Mouse (Mus musculus) lung, postnatal 0 days (tissue): ENCODE data around the gene Tusc2. TPM values are rescaled to one million over a fixed set of nuclear protein-coding genes. Genes with fewer than 3 reads are reported as not detected.

Source experiments
- ATAC-seq: fragments of 200-750 bp; cut with Nextera tagmentation; 2 replicates; pipeline ENCODE4 v1.8.0; 2017; ENCODE audit warnings: moderate library complexity
- DNase-seq: peaks from one replicate; pipeline ENCODE4 v3.0.0-alpha.2; 2016; ENCODE audit warnings: low spot score
- H3K27ac ChIP-seq: fragments of 300-500 bp; sonication (generic); 2 replicates; pipeline ENCODE4 v1.5.1; 2014; ENCODE audit warnings: antibody characterized with exemption, mild to moderate bottlenecking, low read length, mixed read lengths
- H3K27me3 ChIP-seq: fragments of 300-500 bp; sonication (generic); replicated peaks from 2 replicates; pipeline ENCODE4 v1.6.1; 2014; ENCODE audit warnings: low read length, mixed read lengths; ENCODE audit not compliant: insufficient read depth
- H3K36me3 ChIP-seq: fragments of 300-500 bp; sonication (generic); 2 replicates; pipeline ENCODE4 v1.6.1; 2014; ENCODE audit warnings: low read length, mixed read lengths; ENCODE audit not compliant: insufficient read depth
- H3K4me1 ChIP-seq: fragments of 300-500 bp; sonication (generic); 2 replicates; pipeline ENCODE4 v1.6.1; 2014; ENCODE audit warnings: antibody characterized with exemption, low read depth, low read length, mixed read lengths; ENCODE audit not compliant: insufficient read depth
- H3K4me2 ChIP-seq: fragments of 300-500 bp; sonication (generic); replicated peaks from 2 replicates; pipeline ENCODE4 v1.6.1; 2014; ENCODE audit warnings: low read depth, mild to moderate bottlenecking, low read length, moderate library complexity, mixed read lengths
- H3K4me3 ChIP-seq: fragments of 300-500 bp; sonication (generic); 2 replicates; pipeline ENCODE4 v1.5.1; 2014; ENCODE audit warnings: low read depth, low read length
- H3K9ac ChIP-seq: fragments of 300-500 bp; sonication (generic); replicated peaks from 2 replicates; pipeline ENCODE4 v1.6.1; 2014; ENCODE audit warnings: low read depth, mild to moderate bottlenecking
- H3K9me3 ChIP-seq: fragments of 300-500 bp; sonication (generic); 2 replicates; pipeline ENCODE4 v1.6.1; 2016; ENCODE audit warnings: low read length, mixed read lengths
- CTCF ChIP-seq: IDR thresholded peaks from 2 replicates; pipeline ENCODE4 v1.5.1; 2016; ENCODE audit warnings: antibody characterized with exemption, mild to moderate bottlenecking
- EP300 ChIP-seq: IDR thresholded peaks from 2 replicates; pipeline ENCODE4 v1.6.1; 2016; ENCODE audit warnings: antibody characterized with exemption, mild to moderate bottlenecking, control low read depth
- WGBS: fragments of 180-500 bp; shearing (Covaris S2); extraction: QIAGEN DNeasy Blood & Tissue Kit; methylation state at CpG from one replicate; pipeline ENCODE4 v1.1.7; 2014; 5-methylcytosine and 5-hydroxymethylcytosine counted together
- polyA plus RNA-seq: library from polyadenylated mRNA; unstranded; fragments of >200 nt; fragmentation: Nextera tagmentation; extraction: Ambion mirVana; gene quantifications from 2 replicates; pipeline ENCODE4 v1.2.1, GENCODE M21; 2015

Gene Tusc2
- polyA plus RNA-seq, 1 experiment from 2014 or later, result 41.5 TPM

GRCm38 (mm10) chr9:107568331-107569261 is 5.5 kb downstream of the Tusc2 start:
- peak overlapping the region; percentile 92 for H3K27ac ChIP-seq
- H3K9me3 ChIP-seq, result no peaks in the 10 kb centered on the region
- H3K36me3 ChIP-seq, result peaks cover 8% of the 10 kb centered on the region; the same call in 1 of the 2 replicates
- TF ChIP-seq CTCF (no peak), EP300 (peak; percentile 69)
- H3K27me3 ChIP-seq, result no peaks in the 10 kb centered on the region
- ATAC-seq (peak; percentile 68), DNase-seq (peak; percentile 95)
- H3K9ac ChIP-seq, result peak overlapping the region; percentile 41
- peak overlapping the region; percentile 70 for H3K4me2 ChIP-seq
- under 1% methylated on average over 41 of the region's 41 CpGs for WGBS
- peaks cover 17% of the 10 kb centered on the region; the same call in 1 of the 2 replicates for H3K4me1 ChIP-seq
- peak overlapping the region; percentile 63 for H3K4me3 ChIP-seq

- WGBS, result 1% methylated on average over 22 of the region's 23 CpGs
- H3K36me3 ChIP-seq, result peaks cover 8% of the 10 kb centered on the region; the same call in 1 of the 2 replicates
- peak; percentile 53 for DNase-seq
- TF ChIP-seq CTCF (no peak), EP300 (no peak)
- H3K4me2 ChIP-seq, result peak overlapping the region; percentile 70
- no peaks in the 10 kb centered on the region for H3K9me3 ChIP-seq
- H3K27ac ChIP-seq, result peak overlapping the region; percentile 92
- peak; percentile 3 for ATAC-seq
- H3K27me3 ChIP-seq, result no peaks in the 10 kb centered on the region
- peak overlapping the region; percentile 63 for H3K4me3 ChIP-seq
- peaks cover 11% of the 10 kb centered on the region; the same call in 1 of the 2 replicates for H3K4me1 ChIP-seq
- peak overlapping the region; percentile 41 for H3K9ac ChIP-seq
Observed at GRCm38 (mm10) chr9:107569270-107569669, 6.2 kb downstream of the Tusc2 start.

- H3K36me3 ChIP-seq, result peaks cover 8% of the 10 kb centered on the region; the same call in 1 of the 2 replicates
- peak overlapping the region; percentile 63 for H3K4me3 ChIP-seq
- peak overlapping the region; percentile 41 for H3K9ac ChIP-seq
- ATAC-seq, result no peak
- peak overlapping the region; percentile 92 for H3K27ac ChIP-seq
- no peak for TF ChIP-seq EP300
- TF ChIP-seq CTCF, result peak; percentile 23; the same call in 1 of the 2 replicates
- H3K27me3 ChIP-seq, result no peaks in the 10 kb centered on the region
- DNase-seq, result no peak
- peaks cover 10% of the 10 kb centered on the region; the same call in 1 of the 2 replicates for H3K4me1 ChIP-seq
- H3K9me3 ChIP-seq, result no peaks in the 10 kb centered on the region
- H3K4me2 ChIP-seq, result peak overlapping the region; percentile 70
- WGBS, result 24% methylated on average over 13 of the region's 13 CpGs
Observed at GRCm38 (mm10) chr9:107570016-107570415, 7.0 kb downstream of the Tusc2 start.

- TF ChIP-seq CTCF, result no peak
- TF ChIP-seq EP300, result no peak
- ATAC-seq, result no peak
- WGBS, result 64% methylated on average over 21 of the region's 21 CpGs
- Histone ChIP-seq H3K4me2 (peak overlapping the region; percentile 70), H3K9me3 (no peaks in the 10 kb centered on the region), H3K36me3 (peaks cover 8% of the 10 kb centered on the region; the same call in 1 of the 2 replicates), H3K4me3 (peak overlapping the region; percentile 63; the same call in 1 of the 2 replicates), H3K9ac (no peak overlapping the region), H3K27me3 (no peaks in the 10 kb centered on the region), H3K27ac (peak overlapping the region; percentile 29), H3K4me1 (peaks cover 10% of the 10 kb centered on the region; the same call in 1 of the 2 replicates)
- peak; percentile 45 for DNase-seq
Observed at GRCm38 (mm10) chr9:107570845-107571244, 7.8 kb downstream of the Tusc2 start.

GRCm38 (mm10) chr9:107571534-107572326 is 8.7 kb downstream of the Tusc2 start:
- no peaks in the 10 kb centered on the region for H3K9me3 ChIP-seq
- TF ChIP-seq CTCF (no peak), EP300 (peak; percentile 97)
- H3K27me3 ChIP-seq, result no peaks in the 10 kb centered on the region
- H3K4me3 ChIP-seq, result no peak overlapping the region
- DNase-seq (peak; percentile 52), ATAC-seq (peak; percentile 6)
- peak overlapping the region; percentile 66 for H3K27ac ChIP-seq
- peaks cover 12% of the 10 kb centered on the region; the same call in 1 of the 2 replicates for H3K4me1 ChIP-seq
- no peak overlapping the region for H3K9ac ChIP-seq
- H3K36me3 ChIP-seq, result peaks cover 8% of the 10 kb centered on the region; the same call in 1 of the 2 replicates
- 0 out of 2 replicates have a peak overlapping the region, but pooled peaks have one; percentile 70 for H3K4me2 ChIP-seq
- 78% methylated on average over 22 of the region's 22 CpGs for WGBS
